Mouse (Mus musculus): Measurements from ENCODE around the gene Fmc1. TPM values are rescaled to one million over a fixed set of nuclear protein-coding genes. Genes with fewer than 3 reads are reported as not detected.
"Not testable (repeated sequence)": the region's sequence is repeated elsewhere in the genome, so short reads cannot be mapped to it uniquely, and the experiment has no call there.

The Fmc1 gene
- polyA plus RNA-seq, 1 experiment from 2014 or later, result 106 TPM

DNA sequence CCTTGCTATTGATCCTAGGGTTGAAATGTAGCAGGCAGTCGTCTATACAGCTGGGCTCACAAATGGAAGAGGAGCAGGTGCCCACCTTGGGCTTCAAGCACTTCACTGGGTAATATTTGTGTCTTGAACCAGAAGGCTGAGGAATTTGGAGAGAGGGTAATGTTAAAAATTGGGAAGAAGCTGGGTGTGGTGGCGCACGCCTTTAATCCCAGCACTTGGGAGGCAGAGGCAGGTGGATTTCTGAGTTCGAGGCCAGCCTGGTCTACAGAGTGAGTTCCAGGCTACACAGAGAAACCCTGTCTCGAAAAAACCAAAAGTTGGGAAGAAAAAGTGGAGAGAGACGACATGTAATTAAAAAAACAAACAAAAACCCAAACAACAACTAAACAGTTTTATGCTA, 16.5 kb downstream of the Fmc1 start:
- Histone ChIP-seq H3K4me3 (ENCODE audit: low read depth, low read length) (peak overlapping the region; percentile 78; the same call in 1 of the 2 replicates), H3K4me2 (ENCODE audit: low read depth) (peak overlapping the region; percentile 62)
- not testable (repeated sequence) for DNase-seq (ENCODE audit: low spot score); H3K27ac ChIP-seq (ENCODE audit: low read depth, low read length); ATAC-seq (ENCODE audit: insufficient read depth, low FRiP score, low TSS enrichment); H3K4me1 ChIP-seq (ENCODE audit: control insufficient read depth, insufficient read depth, low read length); H3K36me3 ChIP-seq (ENCODE audit: control insufficient read depth, insufficient read depth, low read length); H3K9me3 ChIP-seq (ENCODE audit: control insufficient read depth, low read length); H3K27me3 ChIP-seq (ENCODE audit: control insufficient read depth, insufficient read depth, low read length); H3K9ac ChIP-seq (ENCODE audit: low read length)
- WGBS, result 77% methylated on average over 6 of the region's 6 CpGs

DNA sequence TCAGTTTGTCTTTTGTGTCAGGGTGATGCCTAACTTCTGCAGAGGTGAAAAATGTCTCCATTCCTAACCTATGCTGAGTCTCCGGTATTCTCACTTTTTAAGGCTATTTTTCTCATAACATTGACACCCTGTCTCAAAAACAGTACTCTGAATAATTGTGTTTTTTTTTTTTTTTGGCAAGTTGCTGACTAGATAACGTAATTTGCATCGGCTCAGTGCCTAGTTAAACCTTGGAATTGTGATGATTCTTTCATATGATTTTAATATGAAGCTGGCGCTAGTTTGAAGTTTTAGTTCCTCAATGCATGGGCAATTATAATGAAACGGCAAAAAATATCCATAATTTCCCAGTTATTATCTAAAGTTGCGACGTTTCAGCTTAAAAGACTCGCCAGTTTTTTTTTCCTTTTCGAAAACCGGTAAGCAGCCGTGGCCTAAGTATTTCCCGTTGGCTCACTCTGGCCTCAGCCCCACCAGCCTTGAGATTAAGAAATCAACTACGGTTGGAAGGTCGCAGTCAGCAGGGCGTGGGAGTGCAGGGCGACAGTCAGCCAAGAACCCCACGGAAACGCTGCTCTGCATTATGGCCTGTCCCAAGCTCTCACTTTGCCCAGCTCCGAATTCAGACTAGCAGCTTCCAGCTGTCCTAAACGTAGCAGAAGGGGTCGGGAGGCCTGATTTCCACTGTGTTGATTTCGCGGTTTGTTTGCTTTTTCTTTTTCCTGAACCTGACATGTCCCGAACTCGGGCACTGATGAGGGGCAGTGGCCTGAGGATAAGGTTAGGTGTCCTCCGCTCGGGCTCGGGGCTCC, 17.2 kb downstream of the Fmc1 start:
- 9% methylated on average over 28 of the region's 28 CpGs for WGBS
- Histone ChIP-seq H3K4me1 (ENCODE audit: control insufficient read depth, insufficient read depth, low read length) (no peaks in the 10 kb centered on the region), H3K27ac (ENCODE audit: low read depth, low read length) (peak overlapping the region; percentile 95), H3K36me3 (ENCODE audit: control insufficient read depth, insufficient read depth, low read length) (no peaks in the 10 kb centered on the region), H3K9ac (ENCODE audit: low read length) (peak overlapping the region; percentile 84), H3K27me3 (ENCODE audit: control insufficient read depth, insufficient read depth, low read length) (no peaks in the 10 kb centered on the region), H3K4me3 (ENCODE audit: low read depth, low read length) (peak overlapping the region; percentile 78), H3K4me2 (ENCODE audit: low read depth) (peak overlapping the region; percentile 62), H3K9me3 (ENCODE audit: control insufficient read depth, low read length) (no peaks in the 10 kb centered on the region)
- DNase-seq (ENCODE audit: low spot score) (no peak), ATAC-seq (ENCODE audit: insufficient read depth, low FRiP score, low TSS enrichment) (0 out of 2 replicates have a peak, but pooled peaks have one; percentile 7)

DNA sequence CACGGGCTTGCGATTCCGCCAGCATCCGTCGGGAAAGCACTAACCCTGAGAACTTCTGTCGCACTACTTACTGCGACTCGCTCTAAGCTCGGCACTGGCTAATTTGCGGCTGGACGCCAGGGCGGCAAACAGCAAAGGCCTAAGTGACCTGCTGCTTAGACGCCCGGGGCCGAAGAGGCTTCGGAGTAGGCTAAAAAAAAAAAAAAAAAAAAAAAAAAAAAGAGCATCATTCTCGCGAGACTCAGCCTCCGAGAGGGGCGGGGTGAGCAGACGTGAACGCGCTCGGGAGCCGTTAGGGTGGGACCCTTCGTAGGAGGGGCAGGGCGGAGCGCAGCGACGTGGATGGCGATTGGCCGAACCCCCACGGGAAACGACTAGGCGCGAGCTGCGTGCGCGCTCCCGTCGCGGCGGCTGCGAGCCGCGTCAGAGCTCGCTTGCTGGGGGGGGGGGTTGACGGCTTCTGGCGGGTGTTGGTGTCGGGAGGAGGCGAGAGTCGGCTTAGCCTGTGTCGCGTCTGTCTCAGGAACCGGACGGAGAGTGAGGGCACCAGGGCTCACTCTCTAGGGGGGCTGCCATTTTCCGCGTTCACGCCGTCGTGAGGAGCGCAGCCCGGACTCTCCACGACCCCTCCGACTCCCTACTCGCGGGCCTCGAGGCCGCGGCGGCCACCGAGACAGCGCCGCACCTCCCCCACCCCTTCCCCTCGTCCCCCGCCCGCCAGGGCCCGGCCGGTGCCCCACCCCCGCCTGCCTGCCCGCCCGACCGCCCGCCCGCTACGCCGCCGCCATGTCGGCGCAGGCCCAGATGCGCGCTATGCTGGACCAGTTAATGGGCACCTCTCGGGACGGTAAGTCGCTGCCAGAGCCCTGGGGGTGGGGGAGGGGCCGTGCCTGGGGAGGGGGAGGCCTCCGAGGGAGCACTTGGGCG, 18.0 kb downstream of the Fmc1 start, which contains the start of gene Luc7l2:
Gene Luc7l2, plus strand, starts transcription at position 273 of the 927 bp plus-strand sequence.
- Histone ChIP-seq H3K4me3 (ENCODE audit: low read depth, low read length) (peak within 1 kb of the TSS; percentile 78), H3K36me3 (ENCODE audit: control insufficient read depth, insufficient read depth, low read length) (no peaks in the 10 kb centered on the region; the same call in 1 of the 2 replicates), H3K9me3 (ENCODE audit: control insufficient read depth, low read length) (no peaks in the 10 kb centered on the region), H3K4me1 (ENCODE audit: control insufficient read depth, insufficient read depth, low read length) (no peaks in the 10 kb centered on the region), H3K4me2 (ENCODE audit: low read depth) (peak within 1 kb of the TSS; percentile 62), H3K27ac (ENCODE audit: low read depth, low read length) (peak within 1 kb of the TSS; percentile 98), H3K9ac (ENCODE audit: low read length) (peak within 1 kb of the TSS; percentile 92), H3K27me3 (ENCODE audit: control insufficient read depth, insufficient read depth, low read length) (no peaks in the 10 kb centered on the region)
- DNase-seq (ENCODE audit: low spot score) (peak; percentile 98), ATAC-seq (ENCODE audit: insufficient read depth, low FRiP score, low TSS enrichment) (peak; percentile 90)
- under 1% methylated on average over 78 of the region's 98 CpGs for WGBS

DNA sequence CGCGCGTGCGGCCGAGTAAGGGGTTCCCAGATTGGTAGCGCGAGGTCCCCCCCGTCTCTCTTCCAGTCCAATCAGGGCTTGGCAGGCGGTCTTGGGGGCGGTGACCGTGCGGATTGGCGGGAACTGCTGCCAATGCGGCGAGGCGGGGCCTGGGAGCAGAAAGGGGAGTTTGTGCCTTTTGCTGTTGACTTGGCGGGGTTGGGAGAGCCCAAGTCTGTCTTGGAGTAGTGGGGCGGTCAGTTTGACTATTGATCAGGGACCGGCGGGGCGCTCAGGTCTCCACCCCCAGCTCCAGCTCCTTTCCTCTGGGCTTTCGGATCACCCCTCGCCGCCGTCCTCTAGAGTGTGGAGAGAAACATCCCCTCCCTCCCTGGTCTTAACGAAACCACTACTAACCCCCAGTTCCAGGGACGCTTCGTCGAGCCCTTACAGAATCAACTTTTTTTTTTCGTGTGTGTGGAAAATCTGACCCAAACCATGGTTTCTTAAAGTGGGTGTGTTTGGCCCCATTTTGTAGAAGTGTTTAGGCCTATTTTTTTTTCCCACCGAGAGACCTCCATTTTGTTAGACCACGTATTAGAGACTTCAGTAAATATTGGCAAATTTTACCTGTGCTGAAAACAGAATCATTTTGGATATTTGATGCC, 18.8 kb downstream of the Fmc1 start:
- ATAC-seq (ENCODE audit: insufficient read depth, low FRiP score, low TSS enrichment), result peak; percentile 94

DNA sequence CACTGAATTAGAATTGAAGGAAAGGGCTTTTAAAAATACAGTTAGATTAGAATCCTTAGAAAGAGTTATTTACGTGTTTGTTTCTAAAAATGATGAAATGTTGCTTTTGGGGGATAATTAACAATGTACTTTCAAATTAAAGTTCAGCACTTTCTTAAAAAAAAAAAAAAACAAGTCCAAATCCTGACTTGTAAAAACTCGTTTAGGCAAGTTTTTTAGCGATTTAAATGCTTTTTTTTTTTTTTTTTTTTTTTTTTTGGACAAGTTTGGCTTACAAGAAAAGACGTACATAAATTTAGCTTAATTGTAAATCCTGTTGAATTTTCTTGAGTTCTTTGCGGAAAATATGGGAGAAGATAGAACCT, 19.3 kb downstream of the Fmc1 start:
- no peaks in the 10 kb centered on the region for H3K4me1 ChIP-seq (ENCODE audit: control insufficient read depth, insufficient read depth, low read length)
- WGBS, result 27% methylated on average over 5 of the region's 5 CpGs

More for the DNA sequence above, 18.8 kb downstream of the Fmc1 start:
- Histone ChIP-seq H3K9ac (ENCODE audit: low read length) (peak overlapping the region; percentile 92), H3K9me3 (ENCODE audit: control insufficient read depth, low read length) (no peaks in the 10 kb centered on the region), H3K4me3 (ENCODE audit: low read depth, low read length) (peak overlapping the region; percentile 78), H3K36me3 (ENCODE audit: control insufficient read depth, insufficient read depth, low read length) (no peaks in the 10 kb centered on the region; the same call in 1 of the 2 replicates), H3K27me3 (ENCODE audit: control insufficient read depth, insufficient read depth, low read length) (no peaks in the 10 kb centered on the region), H3K4me2 (ENCODE audit: low read depth) (peak overlapping the region; percentile 51), H3K27ac (ENCODE audit: low read depth, low read length) (peak overlapping the region; percentile 98), H3K4me1 (ENCODE audit: control insufficient read depth, insufficient read depth, low read length) (no peaks in the 10 kb centered on the region)
- DNase-seq (ENCODE audit: low spot score), result peak; percentile 98
- 0% methylated on average over 32 of the region's 32 CpGs for whole genome bisulfite sequencing

DNA sequence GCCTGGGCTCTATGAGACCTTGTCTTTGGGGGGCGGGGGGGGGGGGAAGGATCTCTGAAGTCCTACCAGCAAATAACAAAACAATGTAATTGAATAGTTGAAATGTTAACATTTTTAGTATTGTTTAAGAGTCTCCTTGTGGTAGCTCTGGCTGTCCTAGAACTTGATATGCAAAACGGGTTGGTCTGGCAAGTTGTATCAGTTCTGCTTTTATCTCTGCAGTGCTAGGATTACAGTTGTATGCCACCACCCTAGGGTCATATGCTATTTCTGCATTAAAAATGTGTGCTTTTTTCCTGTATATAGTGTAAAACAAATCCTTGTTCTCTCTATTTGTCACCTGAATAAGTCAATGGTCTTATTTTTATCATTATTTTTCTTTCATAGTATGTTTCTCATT, 42.8 kb downstream of the Fmc1 start:
- H3K4me2 ChIP-seq (ENCODE audit: low read depth), result no peak overlapping the region
- H3K27ac ChIP-seq (ENCODE audit: low read depth, low read length), result no peak overlapping the region
- no peaks in the 10 kb centered on the region for H3K4me1 ChIP-seq (ENCODE audit: control insufficient read depth, insufficient read depth, low read length)
- no peak overlapping the region for H3K9ac ChIP-seq (ENCODE audit: low read length)
- H3K9me3 ChIP-seq (ENCODE audit: control insufficient read depth, low read length), result no peaks in the 10 kb centered on the region
- 98% methylated on average over 2 of the region's 2 CpGs for WGBS
- DNase-seq (ENCODE audit: low spot score) (no peak), ATAC-seq (ENCODE audit: insufficient read depth, low FRiP score, low TSS enrichment) (no peak)
- H3K36me3 ChIP-seq (ENCODE audit: control insufficient read depth, insufficient read depth, low read length), result peaks cover 4% of the 10 kb centered on the region
- no peaks in the 10 kb centered on the region for H3K27me3 ChIP-seq (ENCODE audit: control insufficient read depth, insufficient read depth, low read length)
- H3K4me3 ChIP-seq (ENCODE audit: low read depth, low read length), result no peak overlapping the region

More for the DNA sequence above, 19.3 kb downstream of the Fmc1 start:
- ATAC-seq (ENCODE audit: insufficient read depth, low FRiP score, low TSS enrichment), result no peak
- Histone ChIP-seq H3K4me3 (ENCODE audit: low read depth, low read length) (peak overlapping the region; percentile 78), H3K9me3 (ENCODE audit: control insufficient read depth, low read length) (no peaks in the 10 kb centered on the region), H3K27ac (ENCODE audit: low read depth, low read length) (no peak overlapping the region), H3K27me3 (ENCODE audit: control insufficient read depth, insufficient read depth, low read length) (no peaks in the 10 kb centered on the region), H3K36me3 (ENCODE audit: control insufficient read depth, insufficient read depth, low read length) (no peaks in the 10 kb centered on the region; the same call in 1 of the 2 replicates), H3K4me2 (ENCODE audit: low read depth) (peak overlapping the region; percentile 51), H3K9ac (ENCODE audit: low read length) (no peak overlapping the region)
- DNase-seq (ENCODE audit: low spot score), result no peak

DNA sequence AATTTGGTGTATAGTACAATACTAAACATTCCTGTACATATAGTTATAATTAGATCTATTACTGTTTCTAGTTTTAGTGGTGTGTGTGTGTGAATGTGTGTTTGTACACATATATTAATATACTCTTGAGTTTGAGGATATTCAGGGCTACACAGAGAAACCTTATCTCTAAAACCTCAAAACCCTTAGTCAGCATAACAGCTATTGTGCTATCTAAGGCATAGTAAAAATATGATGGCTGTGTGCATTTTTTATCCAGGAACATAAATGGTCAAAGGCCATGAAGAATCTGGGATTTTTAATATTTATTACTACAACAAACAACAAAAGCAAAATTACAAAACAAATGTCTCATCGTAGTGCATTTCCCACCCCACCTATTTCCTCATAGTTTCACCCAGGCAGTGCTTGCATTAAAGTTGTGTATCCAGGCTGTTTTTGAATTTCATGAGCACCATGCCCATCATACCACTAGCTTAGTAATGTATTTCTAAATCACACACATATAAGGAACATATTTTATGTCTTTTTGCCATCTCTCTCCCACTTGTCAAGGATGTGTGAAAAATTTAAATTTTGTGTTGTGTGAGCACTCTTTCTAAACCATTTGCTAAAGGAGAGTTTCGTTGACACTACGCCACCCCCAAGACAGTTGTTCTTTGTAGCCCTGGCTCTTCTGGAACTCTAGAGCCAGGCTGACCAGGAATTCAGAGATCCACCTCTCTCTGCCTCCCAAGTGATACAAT, 47.0 kb downstream of the Fmc1 start:
- ATAC-seq (ENCODE audit: insufficient read depth, low FRiP score, low TSS enrichment) (no peak), DNase-seq (ENCODE audit: low spot score) (no peak)
- Histone ChIP-seq H3K9ac (ENCODE audit: low read length) (no peak overlapping the region), H3K36me3 (ENCODE audit: control insufficient read depth, insufficient read depth, low read length) (no peaks in the 10 kb centered on the region; the same call in none of the 2 replicates), H3K27me3 (ENCODE audit: control insufficient read depth, insufficient read depth, low read length) (no peaks in the 10 kb centered on the region), H3K9me3 (ENCODE audit: control insufficient read depth, low read length) (no peaks in the 10 kb centered on the region), H3K4me2 (ENCODE audit: low read depth) (no peak overlapping the region), H3K4me1 (ENCODE audit: control insufficient read depth, insufficient read depth, low read length) (no peaks in the 10 kb centered on the region), H3K4me3 (ENCODE audit: low read depth, low read length) (no peak overlapping the region), H3K27ac (ENCODE audit: low read depth, low read length) (no peak overlapping the region)
- 94% methylated on average over 3 of the region's 3 CpGs for WGBS

DNA sequence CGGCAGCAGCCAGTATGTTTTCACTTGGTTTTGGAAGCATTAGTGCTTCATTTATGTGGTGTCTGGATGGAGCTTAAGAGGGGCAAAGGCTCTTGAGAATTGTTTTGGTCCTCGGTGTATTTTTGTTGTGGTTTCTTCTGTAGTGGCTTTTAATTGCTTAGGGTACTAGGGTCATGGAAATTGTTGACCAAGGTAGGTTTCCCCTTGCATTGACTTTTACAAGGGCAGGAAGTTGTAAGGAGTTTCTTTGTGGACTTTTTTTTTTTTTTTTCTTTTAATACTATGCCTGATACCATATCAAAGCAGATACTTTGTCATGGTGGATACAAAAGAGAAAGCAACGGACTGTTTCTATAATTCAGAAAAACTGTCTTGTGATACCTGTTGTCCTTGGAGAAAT, 48.4 kb downstream of the Fmc1 start:
- Histone ChIP-seq H3K9me3 (ENCODE audit: control insufficient read depth, low read length) (no peaks in the 10 kb centered on the region), H3K9ac (ENCODE audit: low read length) (no peak overlapping the region), H3K27me3 (ENCODE audit: control insufficient read depth, insufficient read depth, low read length) (no peaks in the 10 kb centered on the region), H3K4me2 (ENCODE audit: low read depth) (no peak overlapping the region), H3K4me1 (ENCODE audit: control insufficient read depth, insufficient read depth, low read length) (no peaks in the 10 kb centered on the region), H3K4me3 (ENCODE audit: low read depth, low read length) (no peak overlapping the region), H3K27ac (ENCODE audit: low read depth, low read length) (no peak overlapping the region), H3K36me3 (ENCODE audit: control insufficient read depth, insufficient read depth, low read length) (peaks cover 3% of the 10 kb centered on the region)
- DNase-seq (ENCODE audit: low spot score) (no peak), ATAC-seq (ENCODE audit: insufficient read depth, low FRiP score, low TSS enrichment) (no peak)
- WGBS, result 94% methylated on average over 3 of the region's 3 CpGs
